Mouse (Mus musculus) G1E (cell line): ENCODE measurements around the gene Sart3.

ENCODE experiments used
- CTCF ChIP-seq: IDR thresholded peaks from 2 replicates; pipeline ENCODE4 v1.5.1; 2012; ENCODE audit warnings: low read depth, low read length, inconsistent platforms, mixed read lengths
- TAL1 ChIP-seq: conservative IDR thresholded peaks from 2 replicates; pipeline ENCODE4 v1.6.1; 2012; ENCODE audit warnings: low read depth, low read length, inconsistent platforms, mixed read lengths

DNA sequence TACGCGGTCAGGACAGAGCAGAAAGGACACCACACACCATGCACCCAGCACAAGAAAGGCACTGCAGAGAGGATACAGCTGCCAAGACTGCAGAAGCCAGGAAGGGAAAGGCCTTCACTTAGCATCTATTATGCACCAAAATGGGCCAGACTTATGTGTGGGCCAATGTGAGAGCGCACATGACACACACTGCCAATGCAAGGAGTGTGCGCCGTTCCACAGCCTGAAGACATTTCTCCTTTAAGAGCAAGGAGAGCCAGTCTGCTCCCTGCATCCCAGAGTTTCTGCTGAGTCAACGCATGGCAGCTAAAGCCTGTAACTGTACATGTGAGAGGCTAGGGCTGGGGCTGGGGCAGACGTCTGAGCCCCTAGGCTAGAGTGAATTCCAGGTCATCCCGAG is 3.5 kb downstream of the Sart3 start:
- TF ChIP-seq CTCF (no peak), TAL1 (no peak)
